Mouse (Mus musculus): Measurements from ENCODE around the gene Olfr1444. TPM values are rescaled to one million over a fixed set of nuclear protein-coding genes. Genes with fewer than 3 reads are reported as not detected.

Olfr1444 gene
- polyA plus RNA-seq, 1 experiment from 2014 or later: not detected

- WGBS: 73% methylated on average over 1 of the region's 1 CpGs
- Histone ChIP-seq H3K27ac (no peak within 1 kb of the TSS), H3K4me2 (no peak within 1 kb of the TSS), H3K36me3 (no peaks in the 10 kb centered on the region), H3K9ac (no peak within 1 kb of the TSS), H3K4me3 (no peak within 1 kb of the TSS), H3K9me3 (replicated peaks) (no peaks in the 10 kb centered on the region), H3K27me3 (no peaks in the 10 kb centered on the region), H3K4me1 (replicated peaks) (no peaks in the 10 kb centered on the region)
- ATAC-seq (replicated peaks; ENCODE audit: insufficient number of reproducible peaks, insufficient read depth, low FRiP score, low read depth): no peak
Measured at GRCm38 (mm10) chr19:12893424-12893823, 36.3 kb downstream of the Olfr1444 start, which contains the start of gene Olfr1446. Gene Olfr1446 (minus strand): TSS chr19:12893524.

- no peak for ATAC-seq (replicated peaks; ENCODE audit: insufficient number of reproducible peaks, insufficient read depth, low FRiP score, low read depth)
- H3K27ac ChIP-seq: no peak within 1 kb of the TSS
- no peak within 1 kb of the TSS for H3K9ac ChIP-seq
- no peaks in the 10 kb centered on the region for H3K4me1 ChIP-seq (replicated peaks)
- H3K27me3 ChIP-seq: no peaks in the 10 kb centered on the region
- no peak within 1 kb of the TSS for H3K4me2 ChIP-seq
- no peaks in the 10 kb centered on the region for H3K36me3 ChIP-seq
- no peak within 1 kb of the TSS for H3K4me3 ChIP-seq
- no peaks in the 10 kb centered on the region for H3K9me3 ChIP-seq (replicated peaks)
- WGBS: 94% methylated on average over 1 of the region's 1 CpGs
Measured at GRCm38 (mm10) chr19:12903643-12904042, 46.6 kb downstream of the Olfr1444 start, which contains the start of gene Olfr1447. Gene Olfr1447 (minus strand): TSS chr19:12903743.

Other genes starting within 250 kb of the Olfr1444 start
- not detected in 2 replicates for gene Glyat, start 224.0 kb upstream of the Olfr1444 start, polyA plus RNA-seq (2015; fragmentation: Nextera tagmentation; extraction: Ambion mirVana)
- gene Olfr1442, start 186.8 kb upstream of the Olfr1444 start, polyA plus RNA-seq (2015; fragmentation: Nextera tagmentation; extraction: Ambion mirVana): not detected in 2 replicates
- gene Olfr1443, start 179.2 kb upstream of the Olfr1444 start, polyA plus RNA-seq (2015; fragmentation: Nextera tagmentation; extraction: Ambion mirVana): not detected in 2 replicates
- gene Keg1, start 161.5 kb upstream of the Olfr1444 start, polyA plus RNA-seq (2015; fragmentation: Nextera tagmentation; extraction: Ambion mirVana): not detected in 2 replicates
- gene Cntf, start 91.7 kb upstream of the Olfr1444 start, polyA plus RNA-seq (2015; fragmentation: Nextera tagmentation; extraction: Ambion mirVana): 0.77 and 0.97 TPM in 2 replicates
- gene Zfp91, start 61.2 kb upstream of the Olfr1444 start, polyA plus RNA-seq (2015; fragmentation: Nextera tagmentation; extraction: Ambion mirVana): 11.4 TPM in 2 replicates
- gene Lpxn, start 61.1 kb upstream of the Olfr1444 start, polyA plus RNA-seq (2015; fragmentation: Nextera tagmentation; extraction: Ambion mirVana): 1.1 and 4.0 TPM in 2 replicates
- not detected in 2 replicates for gene Gm5244, start 10.6 kb upstream of the Olfr1444 start, polyA plus RNA-seq (2015; fragmentation: Nextera tagmentation; extraction: Ambion mirVana)
- gene Olfr1445, start 26.6 kb downstream of the Olfr1444 start, polyA plus RNA-seq (2015; fragmentation: Nextera tagmentation; extraction: Ambion mirVana): not detected in 2 replicates
- not detected in 2 replicates for gene Olfr1446, start 36.2 kb downstream of the Olfr1444 start, polyA plus RNA-seq (2015; fragmentation: Nextera tagmentation; extraction: Ambion mirVana)
- gene Olfr1447, start 46.5 kb downstream of the Olfr1444 start, polyA plus RNA-seq (2015; fragmentation: Nextera tagmentation; extraction: Ambion mirVana): not detected in 2 replicates
- gene Olfr1448, start 67.1 kb downstream of the Olfr1444 start, polyA plus RNA-seq (2015; fragmentation: Nextera tagmentation; extraction: Ambion mirVana): not detected in 2 replicates
- gene Olfr1449, start 73.6 kb downstream of the Olfr1444 start, polyA plus RNA-seq (2015; fragmentation: Nextera tagmentation; extraction: Ambion mirVana): not detected in 2 replicates
- not detected in 2 replicates for gene Olfr1450, start 93.0 kb downstream of the Olfr1444 start, polyA plus RNA-seq (2015; fragmentation: Nextera tagmentation; extraction: Ambion mirVana)
- gene Olfr1451, start 137.7 kb downstream of the Olfr1444 start, polyA plus RNA-seq (2015; fragmentation: Nextera tagmentation; extraction: Ambion mirVana): not detected in 2 replicates
- not detected in 2 replicates for gene Olfr1453, start 171.0 kb downstream of the Olfr1444 start, polyA plus RNA-seq (2015; fragmentation: Nextera tagmentation; extraction: Ambion mirVana)
- gene Olfr1454, start 203.3 kb downstream of the Olfr1444 start, polyA plus RNA-seq (2015; fragmentation: Nextera tagmentation; extraction: Ambion mirVana): not detected in 2 replicates
- not detected in 2 replicates for gene Olfr1457, start 240.6 kb downstream of the Olfr1444 start, polyA plus RNA-seq (2015; fragmentation: Nextera tagmentation; extraction: Ambion mirVana)
- gene Olfr1458, start 249.5 kb downstream of the Olfr1444 start, polyA plus RNA-seq (2015; fragmentation: Nextera tagmentation; extraction: Ambion mirVana): not detected in 2 replicates

Measured in heart, embryonic 15.5 days (tissue).